Mouse (Mus musculus): ENCODE data around the gene Aen.

DNA sequence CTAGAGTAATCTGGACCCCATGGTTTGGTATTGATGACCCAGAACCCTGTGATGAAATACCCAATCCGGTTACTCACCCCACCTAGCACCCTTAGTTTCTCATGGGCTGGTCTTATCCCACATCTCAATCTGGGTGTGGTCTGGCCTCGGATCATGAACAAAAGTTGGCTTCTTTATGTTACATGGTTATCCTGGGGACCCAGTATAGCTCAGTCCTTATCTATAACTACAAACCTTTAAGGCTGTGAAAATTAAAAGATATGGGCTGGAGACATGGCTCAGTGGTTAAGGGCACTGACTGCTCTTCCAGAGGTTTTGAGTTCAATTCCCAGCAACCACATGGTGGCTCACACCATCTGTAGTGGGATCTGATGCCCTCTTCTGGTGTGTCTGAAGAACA is 46.9 kb downstream of the Aen start:
- TF ChIP-seq POLR2A (IDR thresholded peaks at IDR 0.05; ENCODE audit: low read depth, low read length): no peak
- no peak for TF ChIP-seq CTCF (IDR thresholded peaks at IDR 0.05; ENCODE audit: borderline replicate concordance, insufficient read depth, low read length)
